Mouse (Mus musculus): ENCODE data around the gene Rgl1. TPM values are rescaled to one million over a fixed set of nuclear protein-coding genes. Genes with fewer than 3 reads are reported as not detected.
A peak's percentile ranks its signal among the peaks of the same experiment; 100 is the strongest.

The Rgl1 gene
- polyA plus RNA-seq, 1 experiment from 2014 or later, result 66.1 TPM

DNA sequence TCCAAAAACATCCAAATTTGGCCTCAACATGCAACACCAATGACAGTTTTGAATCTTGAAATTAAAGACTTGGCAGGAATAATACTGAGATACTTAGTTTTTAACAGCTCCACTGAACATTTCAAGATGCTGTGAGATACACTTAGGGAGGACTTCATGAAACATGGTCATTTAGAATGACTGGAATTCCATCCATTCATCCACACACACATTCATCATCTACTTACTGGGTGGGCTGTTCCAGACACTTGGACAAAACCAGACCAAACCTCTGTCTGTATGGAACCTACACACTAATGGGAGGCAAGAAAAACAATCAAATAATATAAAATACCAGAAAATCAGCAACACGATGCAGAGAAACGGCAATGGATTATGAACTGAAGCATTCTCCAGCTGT is 58.6 kb downstream of the Rgl1 start:
- H3K4me3 ChIP-seq, result no peak overlapping the region
- no peak overlapping the region for H3K27ac ChIP-seq (ENCODE audit: poor library complexity, severe bottlenecking)
- no peaks in the 10 kb centered on the region for H3K27me3 ChIP-seq (replicated peaks)
- no peak overlapping the region for H3K9ac ChIP-seq
- 92% methylated on average over 2 of the region's 2 CpGs for WGBS
- H3K36me3 ChIP-seq, result no peaks in the 10 kb centered on the region
- no peak overlapping the region for H3K4me2 ChIP-seq
- no peak for ATAC-seq (ENCODE audit: insufficient number of reproducible peaks, low FRiP score)
- peaks cover 18% of the 10 kb centered on the region for H3K4me1 ChIP-seq (replicated peaks)
- no peaks in the 10 kb centered on the region for H3K9me3 ChIP-seq (replicated peaks)

DNA sequence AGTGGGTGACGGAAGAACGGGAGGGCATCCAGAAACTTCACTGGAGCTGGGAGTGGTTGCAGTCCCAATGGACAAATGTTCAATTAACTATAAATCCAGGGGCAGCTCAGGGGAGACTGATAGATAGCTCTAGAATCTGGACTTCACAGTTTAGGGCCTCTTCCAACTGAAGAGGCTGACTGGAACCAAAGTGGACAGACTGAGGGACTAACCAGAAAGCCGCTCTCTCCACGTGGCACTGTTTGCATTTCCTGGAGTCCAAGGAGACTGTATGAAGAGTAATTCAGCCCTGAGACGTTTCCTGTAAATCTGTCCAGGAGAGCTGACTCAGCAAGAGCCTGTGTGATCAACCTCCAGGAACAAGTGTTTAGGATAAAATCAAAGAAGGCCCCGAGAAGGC is 62.2 kb downstream of the Rgl1 start:
- H3K4me1 ChIP-seq (replicated peaks), result peaks cover 22% of the 10 kb centered on the region
- ATAC-seq (ENCODE audit: insufficient number of reproducible peaks, low FRiP score), result no peak
- no peak overlapping the region for H3K4me3 ChIP-seq
- H3K27ac ChIP-seq (ENCODE audit: poor library complexity, severe bottlenecking), result 0 out of 2 replicates have a peak overlapping the region, but pooled peaks have one; percentile 8
- 50% methylated on average over 6 of the region's 6 CpGs for WGBS
- no peak overlapping the region for H3K9ac ChIP-seq
- H3K36me3 ChIP-seq, result no peaks in the 10 kb centered on the region
- H3K9me3 ChIP-seq (replicated peaks), result no peaks in the 10 kb centered on the region
- no peaks in the 10 kb centered on the region for H3K27me3 ChIP-seq (replicated peaks)
- H3K4me2 ChIP-seq, result no peak overlapping the region

DNA sequence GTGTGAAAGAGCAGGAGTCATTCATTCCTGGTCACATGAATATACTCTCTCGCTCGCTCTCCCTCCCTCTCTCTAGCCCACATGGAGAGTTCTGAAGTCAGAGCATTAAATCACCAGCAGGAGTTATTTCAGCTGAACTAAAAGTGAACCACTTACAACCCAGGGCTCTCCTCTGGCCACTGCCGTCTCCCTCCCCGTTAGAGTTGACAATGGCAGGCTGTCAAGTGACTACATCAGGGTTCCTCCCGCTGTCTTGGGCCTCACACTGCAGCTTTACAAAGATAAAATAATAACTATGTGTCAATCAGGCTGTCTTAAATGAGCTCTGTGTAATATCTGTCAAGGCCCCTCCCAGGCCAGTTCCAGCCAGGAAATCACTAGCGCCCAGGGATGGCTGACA is 63.2 kb downstream of the Rgl1 start:
- Histone ChIP-seq H3K4me2 (peak overlapping the region; percentile 23), H3K4me1 (replicated peaks) (peaks cover 22% of the 10 kb centered on the region), H3K4me3 (no peak overlapping the region), H3K9ac (peak overlapping the region; percentile 38; the same call in 1 of the 2 replicates), H3K36me3 (no peaks in the 10 kb centered on the region), H3K27me3 (replicated peaks) (no peaks in the 10 kb centered on the region), H3K27ac (ENCODE audit: poor library complexity, severe bottlenecking) (peak overlapping the region; percentile 82), H3K9me3 (replicated peaks) (no peaks in the 10 kb centered on the region)
- peak; percentile 84 for ATAC-seq (ENCODE audit: insufficient number of reproducible peaks, low FRiP score)
- 9% methylated on average over 6 of the region's 6 CpGs for WGBS

DNA sequence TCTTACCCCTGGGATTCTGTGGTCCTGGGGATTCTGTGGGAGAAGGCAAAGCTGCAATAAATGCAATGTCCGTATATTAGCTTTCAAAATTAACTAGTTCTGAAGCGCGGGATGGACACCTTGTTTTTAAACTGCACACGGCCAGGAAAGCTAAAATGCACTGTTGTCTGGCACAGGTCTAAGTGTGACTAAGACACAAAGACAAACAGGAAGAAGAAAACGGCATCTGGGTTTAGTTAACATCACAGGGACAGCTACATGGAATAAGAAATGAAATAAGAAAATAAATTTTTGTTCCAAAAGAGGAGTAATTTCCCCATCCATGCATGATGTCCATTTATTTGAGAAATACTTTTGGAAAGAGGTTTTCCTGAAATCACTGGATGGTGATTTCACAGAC is 65.1 kb downstream of the Rgl1 start:
- peaks cover 22% of the 10 kb centered on the region for H3K4me1 ChIP-seq (replicated peaks)
- no peak overlapping the region for H3K4me3 ChIP-seq
- 76% methylated on average over 5 of the region's 5 CpGs for whole genome bisulfite sequencing
- no peak overlapping the region for H3K27ac ChIP-seq (ENCODE audit: poor library complexity, severe bottlenecking)
- no peaks in the 10 kb centered on the region for H3K9me3 ChIP-seq (replicated peaks)
- H3K36me3 ChIP-seq, result no peaks in the 10 kb centered on the region
- no peaks in the 10 kb centered on the region for H3K27me3 ChIP-seq (replicated peaks)
- ATAC-seq (ENCODE audit: insufficient number of reproducible peaks, low FRiP score), result no peak
- no peak overlapping the region for H3K9ac ChIP-seq
- no peak overlapping the region for H3K4me2 ChIP-seq

DNA sequence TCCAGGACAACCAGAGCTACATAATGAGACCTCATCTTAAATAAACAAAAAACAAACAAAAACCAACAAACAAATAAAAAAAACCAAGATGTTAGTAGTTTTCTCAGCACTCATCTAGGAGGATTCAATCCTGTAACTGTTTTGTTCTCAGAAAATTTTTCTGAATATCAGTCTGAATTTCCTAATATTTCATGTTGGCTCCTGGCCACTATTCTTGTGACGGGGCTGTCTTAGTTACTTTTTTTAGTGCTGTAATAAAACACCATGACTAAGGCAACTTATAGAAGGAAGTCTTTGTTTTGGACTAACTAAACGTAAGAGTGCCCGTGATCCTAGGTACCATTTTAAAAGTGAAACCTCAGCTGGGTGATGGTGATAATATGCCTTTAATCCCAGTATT is 68.8 kb downstream of the Rgl1 start:
- Histone ChIP-seq H3K27ac (ENCODE audit: poor library complexity, severe bottlenecking) (no peak overlapping the region), H3K4me3 (no peak overlapping the region), H3K9ac (no peak overlapping the region), H3K4me1 (replicated peaks) (peaks cover 5% of the 10 kb centered on the region; the same call in 1 of the 2 replicates), H3K4me2 (no peak overlapping the region), H3K9me3 (replicated peaks) (no peaks in the 10 kb centered on the region), H3K27me3 (replicated peaks) (no peaks in the 10 kb centered on the region), H3K36me3 (no peaks in the 10 kb centered on the region)
- WGBS, result 74% methylated on average over 3 of the region's 3 CpGs
- ATAC-seq (ENCODE audit: insufficient number of reproducible peaks, low FRiP score), result no peak

DNA sequence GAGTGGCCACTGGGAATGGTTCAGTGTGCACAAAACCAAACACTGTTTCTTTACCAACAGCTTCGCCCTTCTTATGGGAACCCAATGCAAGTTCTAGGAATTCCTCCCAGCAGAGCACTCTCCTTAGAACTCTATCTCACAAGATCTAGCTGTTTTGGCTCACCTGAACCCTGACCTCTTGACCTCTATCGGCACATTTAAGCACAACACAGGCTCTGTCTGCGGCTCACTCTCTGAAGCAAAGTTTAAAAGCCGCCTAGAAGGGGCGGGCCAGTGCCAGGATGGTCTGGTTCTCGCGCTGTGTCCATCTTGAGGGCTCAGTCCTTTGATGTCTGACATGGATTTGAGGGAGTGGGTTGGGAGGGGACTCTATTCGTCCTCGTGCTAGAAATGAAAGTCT is 70.7 kb downstream of the Rgl1 start:
- Histone ChIP-seq H3K36me3 (no peaks in the 10 kb centered on the region), H3K9ac (no peak overlapping the region), H3K4me3 (no peak overlapping the region), H3K9me3 (replicated peaks) (no peaks in the 10 kb centered on the region), H3K4me1 (replicated peaks) (peaks cover 15% of the 10 kb centered on the region), H3K4me2 (no peak overlapping the region), H3K27ac (ENCODE audit: poor library complexity, severe bottlenecking) (no peak overlapping the region), H3K27me3 (replicated peaks) (no peaks in the 10 kb centered on the region)
- WGBS, result 48% methylated on average over 9 of the region's 9 CpGs
- no peak for ATAC-seq (ENCODE audit: insufficient number of reproducible peaks, low FRiP score)

DNA sequence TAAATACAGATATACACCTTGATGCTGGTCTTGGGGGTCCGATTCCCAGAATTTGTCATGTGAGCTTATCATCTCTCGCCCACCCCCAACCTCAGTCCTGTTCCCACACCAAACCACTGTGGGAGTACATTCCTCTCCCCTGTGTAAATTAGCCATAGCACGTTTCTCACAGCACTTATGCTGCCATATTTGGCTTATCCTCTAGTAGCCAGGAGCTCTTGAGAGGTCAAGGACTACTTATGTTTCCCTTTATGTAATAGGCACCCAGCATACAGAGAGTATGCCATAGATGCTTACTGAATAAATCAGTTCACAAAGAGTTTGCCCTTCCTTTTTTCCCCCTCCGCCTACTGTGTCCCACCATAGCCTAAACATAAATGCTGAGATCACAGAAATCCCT is 76.2 kb downstream of the Rgl1 start:
- 0 out of 2 replicates have a peak, but pooled peaks have one; percentile 24 for ATAC-seq (ENCODE audit: insufficient number of reproducible peaks, low FRiP score)
- Histone ChIP-seq H3K4me1 (replicated peaks) (peaks cover 64% of the 10 kb centered on the region), H3K9me3 (replicated peaks) (no peaks in the 10 kb centered on the region), H3K9ac (no peak overlapping the region), H3K4me3 (no peak overlapping the region), H3K27me3 (replicated peaks) (no peaks in the 10 kb centered on the region), H3K27ac (ENCODE audit: poor library complexity, severe bottlenecking) (no peak overlapping the region), H3K4me2 (no peak overlapping the region), H3K36me3 (no peaks in the 10 kb centered on the region)
- WGBS, result 50% methylated on average over 4 of the region's 4 CpGs

DNA sequence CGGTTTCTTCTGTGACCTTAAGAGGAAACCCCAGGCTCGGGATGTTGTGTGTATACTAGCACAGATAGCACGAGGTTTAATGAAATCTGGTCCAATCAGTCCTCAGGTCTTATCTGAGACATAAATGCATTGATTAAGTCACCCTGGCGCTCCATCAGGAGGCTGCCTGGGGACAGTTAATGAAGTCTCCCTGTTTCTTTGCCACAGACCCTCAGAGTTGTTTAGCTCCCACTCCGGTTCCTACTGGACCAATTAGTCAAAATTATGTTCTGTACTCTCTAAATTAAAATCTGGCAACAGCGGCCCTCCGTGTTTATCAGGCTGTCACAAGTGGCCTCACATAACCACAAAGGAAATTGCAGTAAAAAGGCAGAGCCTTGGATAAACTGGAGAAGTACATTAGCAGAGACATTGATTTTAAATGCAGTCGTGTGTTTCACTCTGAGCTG is 78.4 kb downstream of the Rgl1 start:
- H3K27ac ChIP-seq (ENCODE audit: poor library complexity, severe bottlenecking), result peak overlapping the region; percentile 87
- peaks cover 80% of the 10 kb centered on the region for H3K4me1 ChIP-seq (replicated peaks)
- ATAC-seq (ENCODE audit: insufficient number of reproducible peaks, low FRiP score), result no peak
- no peaks in the 10 kb centered on the region for H3K9me3 ChIP-seq (replicated peaks)
- no peaks in the 10 kb centered on the region for H3K36me3 ChIP-seq
- H3K9ac ChIP-seq, result peak overlapping the region; percentile 56; the same call in 1 of the 2 replicates
- H3K27me3 ChIP-seq (replicated peaks), result no peaks in the 10 kb centered on the region
- no peak overlapping the region for H3K4me3 ChIP-seq
- peak overlapping the region; percentile 38 for H3K4me2 ChIP-seq
- WGBS, result 7% methylated on average over 8 of the region's 8 CpGs

DNA sequence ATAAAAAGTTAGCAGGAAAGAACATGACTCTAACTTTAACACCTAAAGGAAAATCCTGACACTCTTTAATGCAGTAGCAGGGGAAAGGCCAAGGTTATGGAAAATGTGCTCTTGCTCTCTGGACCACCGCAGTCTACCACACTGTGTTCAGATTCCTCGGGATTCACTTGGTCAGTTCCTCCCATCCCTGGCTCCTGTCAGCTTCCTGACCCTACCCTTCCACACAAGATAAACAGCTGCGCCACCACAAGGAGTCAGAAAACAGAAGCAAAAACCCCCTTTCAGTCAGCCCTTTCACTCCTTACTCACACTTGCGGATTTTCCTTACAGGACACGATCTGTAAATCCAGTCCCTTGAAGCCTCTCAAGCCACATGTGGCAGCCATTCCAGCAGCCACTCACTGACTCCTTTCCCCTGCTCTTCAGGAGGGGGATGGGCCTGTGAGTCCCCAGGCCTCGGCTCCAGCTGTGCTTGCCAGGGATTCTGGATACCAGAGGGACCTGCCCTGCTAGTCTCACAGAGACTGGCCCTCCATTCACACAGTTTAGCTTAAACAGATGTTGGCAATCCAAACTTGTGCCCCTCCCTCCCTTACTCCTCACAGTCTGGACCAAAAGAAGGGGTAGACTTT is 78.9 kb downstream of the Rgl1 start:
- Histone ChIP-seq H3K36me3 (no peaks in the 10 kb centered on the region), H3K4me3 (no peak overlapping the region), H3K4me2 (peak overlapping the region; percentile 38), H3K27me3 (replicated peaks) (no peaks in the 10 kb centered on the region), H3K9ac (peak overlapping the region; percentile 56), H3K9me3 (replicated peaks) (no peaks in the 10 kb centered on the region), H3K27ac (ENCODE audit: poor library complexity, severe bottlenecking) (peak overlapping the region; percentile 87), H3K4me1 (replicated peaks) (peaks cover 83% of the 10 kb centered on the region)
- 6% methylated on average over 6 of the region's 6 CpGs for WGBS
- ATAC-seq (ENCODE audit: insufficient number of reproducible peaks, low FRiP score), result peak; percentile 53

DNA sequence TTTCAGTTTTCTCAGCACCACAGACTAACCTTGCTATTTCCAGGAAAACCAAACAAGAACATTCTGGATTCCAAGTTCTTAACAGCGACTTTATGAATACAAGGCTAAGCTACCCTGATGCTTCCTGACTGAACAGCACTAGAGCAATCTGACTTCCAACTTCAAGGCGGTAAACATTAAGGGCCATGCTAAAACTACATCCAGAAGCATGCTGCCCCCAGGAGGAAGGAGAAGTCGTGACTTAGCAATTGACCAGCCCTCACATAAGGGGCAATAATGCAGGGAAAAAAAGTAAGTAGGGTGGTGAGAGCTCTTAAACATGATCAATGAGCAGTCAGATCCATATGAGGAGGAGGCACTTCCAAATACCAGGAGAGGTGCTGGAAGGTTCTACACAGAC is 80.6 kb downstream of the Rgl1 start:
- peaks cover 88% of the 10 kb centered on the region for H3K4me1 ChIP-seq (replicated peaks)

DNA sequence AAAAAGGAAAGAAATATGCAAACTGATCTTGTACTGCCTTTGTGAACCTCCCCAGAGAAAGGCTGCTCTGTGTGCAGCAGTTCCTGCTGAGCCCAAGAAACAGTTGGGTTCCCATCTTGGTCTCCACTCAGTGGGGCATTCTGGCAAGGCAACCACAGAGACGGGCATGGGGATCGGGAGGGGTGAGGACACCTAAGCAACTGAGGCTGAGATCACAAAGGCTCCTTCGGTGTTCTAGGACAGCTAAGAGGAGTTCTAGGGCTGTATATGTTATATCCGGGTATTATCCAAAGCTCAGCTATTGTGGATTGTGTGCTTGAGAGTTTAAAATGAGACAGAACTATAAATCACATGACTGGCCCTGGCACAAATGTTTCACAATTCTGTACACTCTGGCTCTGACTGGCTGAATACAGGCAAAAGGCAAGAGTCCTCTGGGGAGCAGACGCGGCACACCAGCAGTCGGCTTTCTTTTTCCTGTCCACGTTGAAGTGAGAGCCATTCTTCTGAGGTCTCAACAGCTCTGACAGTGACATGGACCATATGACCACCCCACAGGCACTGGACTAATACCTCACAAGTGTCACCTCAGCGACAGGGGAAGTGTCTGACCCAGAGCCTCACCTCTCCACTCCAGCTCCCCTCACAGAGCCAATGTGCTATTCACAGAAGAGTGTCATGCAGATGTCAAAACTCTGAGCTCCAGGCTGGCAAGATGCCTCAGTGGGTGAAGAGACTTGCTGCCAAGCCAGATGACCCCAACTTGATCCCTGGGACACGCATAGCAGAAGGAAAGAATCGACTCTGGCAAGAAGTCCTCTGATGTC is 83.6 kb downstream of the Rgl1 start:
- H3K4me2 ChIP-seq, result peak overlapping the region; percentile 25; the same call in 1 of the 2 replicates
- H3K9ac ChIP-seq, result peak overlapping the region; percentile 40
- H3K36me3 ChIP-seq, result no peaks in the 10 kb centered on the region
- peaks cover 76% of the 10 kb centered on the region for H3K4me1 ChIP-seq (replicated peaks)
- H3K4me3 ChIP-seq, result no peak overlapping the region
- 29% methylated on average over 11 of the region's 11 CpGs for WGBS
- no peaks in the 10 kb centered on the region for H3K27me3 ChIP-seq (replicated peaks)
- peak; percentile 63 for ATAC-seq (ENCODE audit: insufficient number of reproducible peaks, low FRiP score)
- H3K27ac ChIP-seq (ENCODE audit: poor library complexity, severe bottlenecking), result peak overlapping the region; percentile 95
- H3K9me3 ChIP-seq (replicated peaks), result no peaks in the 10 kb centered on the region

More for the DNA sequence above, 80.6 kb downstream of the Rgl1 start:
- 51% methylated on average over 3 of the region's 3 CpGs for WGBS
- Histone ChIP-seq H3K27me3 (replicated peaks) (no peaks in the 10 kb centered on the region), H3K9me3 (replicated peaks) (no peaks in the 10 kb centered on the region), H3K9ac (no peak overlapping the region), H3K4me2 (no peak overlapping the region), H3K4me3 (no peak overlapping the region), H3K27ac (ENCODE audit: poor library complexity, severe bottlenecking) (no peak overlapping the region), H3K36me3 (no peaks in the 10 kb centered on the region)
- no peak for ATAC-seq (ENCODE audit: insufficient number of reproducible peaks, low FRiP score)
